Comparison of ENCODE assay signal across 10 mouse cellular contexts in genomic region chr3:27189320-27190261, GRCm38 (mm10). TPM values are rescaled to one million over a fixed set of nuclear protein-coding genes. Genes with fewer than 3 reads are reported as not detected.
DNase-seq lines count a peak whose midpoint lies in the region; ATAC-seq and TF ChIP-seq lines count a peak whose summit lies in the region.
"Had no signal": no experiment of that assay in that cellular context is flagged by ENCODE, and none has a peak within 500 bp of the region (broad histone marks: within the 10 kb centered on the region; RNA-seq: fewer than 3 reads in every experiment).

No protein-coding gene starts in this region.

- H3K27ac ChIP-seq in forebrain, postnatal 0 days (ENCODE audit: low read depth, low read length) = no peak overlapping the region
- H3K27ac ChIP-seq: embryonic facial prominence, embryonic 12.5 days; liver, embryonic 15.5 days had no signal

- no peak overlapping the region for H3K4me3 ChIP-seq in forebrain, postnatal 0 days (ENCODE audit: low read depth, low read length)
- H3K4me3 ChIP-seq: embryonic facial prominence, embryonic 12.5 days; liver, embryonic 15.5 days had no signal

- H3K36me3 ChIP-seq in forebrain, postnatal 0 days (ENCODE audit: insufficient read depth) = no peaks in the 10 kb centered on the region
- H3K36me3 ChIP-seq: embryonic facial prominence, embryonic 12.5 days; liver, embryonic 15.5 days had no signal

- no peaks in the 10 kb centered on the region for H3K4me1 ChIP-seq in forebrain, postnatal 0 days (ENCODE audit: insufficient read depth)
- H3K4me1 ChIP-seq: embryonic facial prominence, embryonic 12.5 days had no signal

- peak; percentile 17 for DNase-seq in embryo, embryonic 11 days
- DNase-seq in embryo, embryonic 10 days (ENCODE audit: low spot score) = no peak
- peak; percentile 69 for DNase-seq in adipocyte (ENCODE audit: low spot score)
- DNase-seq in forebrain, postnatal 0 days = peak; percentile 81
- peak; percentile 88 for DNase-seq in kidney, adult 18-20 months
- peak; percentile 89 to 95 for DNase-seq in left cerebral cortex, postnatal 14 days (ENCODE audit: low spot score in 2 of 2)
- peak; percentile 76 for DNase-seq in ovary, postnatal 14 days (ENCODE audit: low spot score)
- DNase-seq in spleen, postnatal 14 days (ENCODE audit: low spot score in 2 of 2) = no peak

- no peaks in the 10 kb centered on the region for H3K27me3 ChIP-seq in forebrain, postnatal 0 days (ENCODE audit: insufficient read depth, low read length)
- H3K27me3 ChIP-seq: embryonic facial prominence, embryonic 12.5 days; liver, embryonic 15.5 days had no signal

- no peak for TF ChIP-seq CTCF in forebrain, postnatal 0 days (IDR thresholded peaks at IDR 0.05; ENCODE audit: low read depth)

- WGBS in forebrain, postnatal 0 days = 42% methylated on average over 14 of the region's 14 CpGs

- intact Hi-C loops in left cerebral cortex, postnatal 14 days (cut with DNase I) = no loop called here

- H3K9ac ChIP-seq in forebrain, postnatal 0 days = no peak overlapping the region
- H3K9ac ChIP-seq: embryonic facial prominence, embryonic 12.5 days; liver, embryonic 15.5 days had no signal

- H3K4me2 ChIP-seq in forebrain, postnatal 0 days (ENCODE audit: low read depth) = no peak overlapping the region
- H3K4me2 ChIP-seq: embryonic facial prominence, embryonic 12.5 days; liver, embryonic 15.5 days had no signal

- H3K9me3 ChIP-seq in forebrain, postnatal 0 days (ENCODE audit: low read length) = no peaks in the 10 kb centered on the region
- H3K9me3 ChIP-seq: embryonic facial prominence, embryonic 12.5 days; liver, embryonic 15.5 days had no signal

- peak; percentile 76; the same call in 1 of the 2 replicates for ATAC-seq in forebrain, postnatal 0 days

RNA-seq across cellular contexts. Expression of gene Nceh1, which starts 6.8 kb away (rescaled TPM):
- 18.6 and 22.7 TPM in 2 replicates for total RNA-seq in forebrain, postnatal 0 days (2014; rRNA removed)
- polyA plus RNA-seq in forebrain, postnatal 0 days (2015; fragmentation: Nextera tagmentation; extraction: Ambion mirVana) = 17.4 and 27.9 TPM in 2 replicates
- 100 to 1,000 TPM; 119 to 121 TPM for total RNA-seq in left cerebral cortex, postnatal 14 days (2021)

RNA-seq across cellular contexts. Expression of gene Ect2, which starts 35.9 kb away (rescaled TPM):
- total RNA-seq in forebrain, postnatal 0 days (2014; rRNA removed) = 5.3 and 5.5 TPM in 2 replicates
- 3.5 and 4.7 TPM in 2 replicates for polyA plus RNA-seq in forebrain, postnatal 0 days (2015; fragmentation: Nextera tagmentation; extraction: Ambion mirVana)
- total RNA-seq in left cerebral cortex, postnatal 14 days (2021) = 1 to 10 TPM; 1.1 to 1.4 TPM

Comparison
In these comparisons a context has a peak if more than half of its experiments do, and no peak if none do; other contexts are left out.
1. DNase-seq: peak in embryo, embryonic 11 days (single experiment), adipocyte (single experiment), forebrain, postnatal 0 days (single experiment), kidney, adult 18-20 months (single experiment), left cerebral cortex, postnatal 14 days (2 of 2) and ovary, postnatal 14 days (single experiment); none in embryo, embryonic 10 days (single experiment) and spleen, postnatal 14 days (0 of 2).